8 mouse cellular contexts compared by ENCODE assay signal in genomic region chr5:122951056-122951912, GRCm38 (mm10). TPM values are rescaled to one million over a fixed set of nuclear protein-coding genes. Genes with fewer than 3 reads are reported as not detected.
DNase-seq lines count a peak whose midpoint lies in the region; ATAC-seq and TF ChIP-seq lines count a peak whose summit lies in the region.

No protein-coding gene starts in this region.

- H3K27ac ChIP-seq in brown adipose tissue, adult 24 weeks (replicated peaks; ENCODE audit: low read depth, low read length): no peak overlapping the region
- H3K27ac ChIP-seq in forebrain, embryonic 12.5 days: peak overlapping the region; percentile 19; the same call in 1 of the 2 replicates
- no peak overlapping the region for H3K27ac ChIP-seq in lung, embryonic 14.5 days (ENCODE audit: low read depth)
- 0 out of 2 replicates have a peak overlapping the region, but pooled peaks have one; percentile 7 for H3K27ac ChIP-seq in neural tube, embryonic 14.5 days (ENCODE audit: low read depth, low read length)

- ATAC-seq in forebrain, embryonic 12.5 days (ENCODE audit: low FRiP score): peak; percentile 31; the same call in 1 of the 2 replicates
- ATAC-seq in lung, embryonic 14.5 days (ENCODE audit: insufficient read depth): peak; percentile 42; the same call in 1 of the 2 replicates
- peak; percentile 39; the same call in 1 of the 2 replicates for ATAC-seq in neural tube, embryonic 14.5 days (ENCODE audit: low read depth)

- 2% methylated on average over 30 of the region's 30 CpGs for WGBS in forebrain, embryonic 12.5 days
- WGBS in lung, embryonic 14.5 days: 4% methylated on average over 30 of the region's 30 CpGs
- 8% methylated on average over 30 of the region's 30 CpGs for WGBS in neural tube, embryonic 14.5 days

- H3K4me1 ChIP-seq in E14TG2a.4 (replicated peaks; ENCODE audit: low read depth, low read length): peaks cover 71% of the 10 kb centered on the region
- H3K4me1 ChIP-seq in brown adipose tissue, adult 24 weeks (ENCODE audit: control insufficient read depth, insufficient read depth, insufficient read length, low read length): 0 out of 2 replicates have a peak, but pooled peaks cover 2% of the 10 kb centered on the region
- H3K4me1 ChIP-seq in forebrain, embryonic 12.5 days: peaks cover 27% of the 10 kb centered on the region
- H3K4me1 ChIP-seq in lung, embryonic 14.5 days (ENCODE audit: insufficient read depth): peaks cover 5% of the 10 kb centered on the region; the same call in 1 of the 2 replicates
- peaks cover 18% of the 10 kb centered on the region; the same call in 1 of the 2 replicates for H3K4me1 ChIP-seq in neural tube, embryonic 14.5 days (ENCODE audit: control insufficient read depth, insufficient read depth, low read length)

- no peaks in the 10 kb centered on the region for H3K9me3 ChIP-seq in E14TG2a.4 (ENCODE audit: low read length)
- no peaks in the 10 kb centered on the region for H3K9me3 ChIP-seq in forebrain, embryonic 12.5 days
- H3K9me3 ChIP-seq in lung, embryonic 14.5 days (ENCODE audit: low read depth, low read length): no peaks in the 10 kb centered on the region
- no peaks in the 10 kb centered on the region for H3K9me3 ChIP-seq in neural tube, embryonic 14.5 days (ENCODE audit: control insufficient read depth, low read length)

- peaks cover 59% of the 10 kb centered on the region for H3K27me3 ChIP-seq in E14TG2a.4 (ENCODE audit: insufficient read depth, low read length)
- peaks cover 36% of the 10 kb centered on the region for H3K27me3 ChIP-seq in forebrain, embryonic 12.5 days
- H3K27me3 ChIP-seq in lung, embryonic 14.5 days (ENCODE audit: insufficient read depth, low read length): peaks cover 40% of the 10 kb centered on the region
- H3K27me3 ChIP-seq in neural tube, embryonic 14.5 days (ENCODE audit: control insufficient read depth, insufficient read depth, low read length): no peaks in the 10 kb centered on the region; the same call in 1 of the 2 replicates

- TF ChIP-seq CTCF in E14TG2a.4 (conservative IDR thresholded peaks at IDR 0.05; ENCODE audit: low read length): no peak
- TF ChIP-seq CTCF in lung, embryonic 14.5 days (IDR thresholded peaks at IDR 0.05; ENCODE audit: low read depth): no peak

- H3K36me3 ChIP-seq in E14TG2a.4 (ENCODE audit: insufficient read depth, low read length): peaks cover 40% of the 10 kb centered on the region
- H3K36me3 ChIP-seq in forebrain, embryonic 12.5 days (replicated peaks): peaks cover 12% of the 10 kb centered on the region
- peaks cover 5% of the 10 kb centered on the region; the same call in 1 of the 2 replicates for H3K36me3 ChIP-seq in lung, embryonic 14.5 days (ENCODE audit: insufficient read depth)
- no peaks in the 10 kb centered on the region for H3K36me3 ChIP-seq in neural tube, embryonic 14.5 days (ENCODE audit: control insufficient read depth, insufficient read depth, low read length)

- peak overlapping the region; percentile 91 for H3K4me2 ChIP-seq in forebrain, embryonic 12.5 days
- H3K4me2 ChIP-seq in lung, embryonic 14.5 days: peak overlapping the region; percentile 73
- peak overlapping the region; percentile 80 for H3K4me2 ChIP-seq in neural tube, embryonic 14.5 days (ENCODE audit: low read depth, low read length)

- DNase-seq in heart, postnatal 25 days (ENCODE audit: low spot score): peak; percentile 19
- DNase-seq in kidney, postnatal 36 days: peak; percentile 89 to 92
- peak; percentile 57 for DNase-seq in lung, embryonic 14.5 days
- peak; percentile 9 to 40 for DNase-seq in thymus, adult 18-20 months

- peak overlapping the region; percentile 65 for H3K9ac ChIP-seq in forebrain, embryonic 12.5 days
- H3K9ac ChIP-seq in lung, embryonic 14.5 days: peak overlapping the region; percentile 54
- peak overlapping the region; percentile 50 for H3K9ac ChIP-seq in neural tube, embryonic 14.5 days (replicated peaks; ENCODE audit: low read depth, low read length)

- intact Hi-C loops in heart, postnatal 25 days (cut with DNase I): no loop called here

- H3K4me3 ChIP-seq in E14TG2a.4 (replicated peaks; ENCODE audit: low read length): peak overlapping the region; percentile 76
- peak overlapping the region; percentile 53 for H3K4me3 ChIP-seq in brown adipose tissue, adult 24 weeks (ENCODE audit: insufficient read depth, low read depth, low read length)
- H3K4me3 ChIP-seq in forebrain, embryonic 12.5 days (replicated peaks): peak overlapping the region; percentile 45
- H3K4me3 ChIP-seq in lung, embryonic 14.5 days (ENCODE audit: low read depth, low read length): peak overlapping the region; percentile 38
- H3K4me3 ChIP-seq in neural tube, embryonic 14.5 days (ENCODE audit: low read depth, low read length): peak overlapping the region; percentile 36

RNA-seq across cellular contexts. Expression of gene Kdm2b, which starts 38.3 kb away (rescaled TPM):
- 6.3 and 6.5 TPM in 2 replicates for polyA plus RNA-seq in brown adipose tissue, adult 24 weeks (2012; ENCODE audit: insufficient read depth, insufficient read length, missing spikeins)
- polyA plus RNA-seq in forebrain, embryonic 12.5 days (2016; fragmentation: Nextera tagmentation; extraction: Ambion mirVana): 108 and 118 TPM in 2 replicates
- total RNA-seq in heart, postnatal 25 days (2021): 10 to 100 TPM; 15.4 to 16.8 TPM
- polyA plus RNA-seq in lung, embryonic 14.5 days (2014; fragmentation: Nextera tagmentation; extraction: Ambion mirVana): 38.5 and 46.7 TPM in 2 replicates
- 82.7 and 92.6 TPM in 2 replicates for polyA plus RNA-seq in neural tube, embryonic 14.5 days (2014; fragmentation: Nextera tagmentation; extraction: Ambion mirVana)

Comparison
In these comparisons a context has a peak if more than half of its experiments do, and no peak if none do; other contexts are left out.
1. H3K27ac ChIP-seq: peak in forebrain, embryonic 12.5 days (single experiment) and neural tube, embryonic 14.5 days (single experiment); none in brown adipose tissue, adult 24 weeks (single experiment) and lung, embryonic 14.5 days (single experiment).
2. DNase-seq: peak in every context shown above with its lines; median percentile 90 in kidney, postnatal 36 days; 57 in lung, embryonic 14.5 days; 24 in thymus, adult 18-20 months; 19 in heart, postnatal 25 days.
3. Peak in every context shown above with its lines, with median percentiles within 50 percentile points of each other: H3K4me3 ChIP-seq, ATAC-seq, H3K4me2 ChIP-seq and H3K9ac ChIP-seq.